Mouse (Mus musculus): ENCODE data around the gene Eif5b.

DNA sequence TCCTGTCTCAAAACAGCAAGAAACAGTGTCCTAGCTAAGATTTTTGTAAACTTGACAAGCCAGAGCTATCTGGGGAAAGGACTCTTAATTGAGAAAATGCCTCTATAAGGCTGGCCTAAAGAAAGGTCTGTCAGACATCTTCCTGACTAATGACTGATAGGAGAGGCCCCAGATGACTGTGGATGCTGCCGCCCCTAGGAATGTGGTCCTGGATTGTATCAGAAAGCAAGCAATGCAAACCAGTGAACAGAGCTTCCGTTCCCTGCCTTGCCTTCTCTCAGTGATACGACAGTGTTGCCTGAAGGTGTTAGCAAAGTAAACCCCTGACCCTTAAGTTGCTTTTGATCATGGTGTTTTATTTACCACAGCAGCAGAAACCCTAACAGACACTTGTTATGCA is 106.0 kb downstream of the Eif5b start:
- TF ChIP-seq CTCF (IDR thresholded peaks at IDR 0.05; ENCODE audit: control insufficient read depth, insufficient read depth, low read length) (no peak), POLR2A (IDR thresholded peaks at IDR 0.05; ENCODE audit: borderline replicate concordance, control insufficient read depth, low read depth, low read length) (no peak)
